Mouse (Mus musculus) liver, embryonic 12.5 days (tissue): ENCODE measurements around the gene Tjp3. TPM values are rescaled to one million over a fixed set of nuclear protein-coding genes. Genes with fewer than 3 reads are reported as not detected.

ENCODE experiments used
- ATAC-seq: fragments of 200-750 bp; cut with Nextera tagmentation; 2 replicates; pipeline ENCODE4 v1.8.0; 2017; ENCODE audit warnings: moderate number of reproducible peaks, mild to moderate bottlenecking, moderate library complexity
- H3K27ac ChIP-seq: fragments of 300-500 bp; sonication (generic); 2 replicates; pipeline ENCODE4 v1.5.1; 2016; ENCODE audit warnings: mild to moderate bottlenecking
- H3K27me3 ChIP-seq: fragments of 300-500 bp; sonication (generic); replicated peaks from 2 replicates; pipeline ENCODE4 v1.6.1; 2016; ENCODE audit warnings: mild to moderate bottlenecking, moderate library complexity
- H3K36me3 ChIP-seq: fragments of 300-500 bp; sonication (generic); 2 replicates; pipeline ENCODE4 v1.6.1; 2016; ENCODE audit warnings: mild to moderate bottlenecking, moderate library complexity
- H3K4me1 ChIP-seq: fragments of 300-500 bp; sonication (generic); 2 replicates; pipeline ENCODE4 v1.6.1; 2016
- H3K4me2 ChIP-seq: fragments of 300-500 bp; sonication (generic); 2 replicates; pipeline ENCODE4 v1.6.1; 2016; ENCODE audit warnings: mild to moderate bottlenecking, moderate library complexity
- H3K4me3 ChIP-seq: fragments of 300-500 bp; sonication (generic); 2 replicates; pipeline ENCODE4 v1.5.1; 2016; ENCODE audit warnings: mild to moderate bottlenecking, moderate library complexity
- H3K9ac ChIP-seq: fragments of 300-500 bp; sonication (generic); 2 replicates; pipeline ENCODE4 v1.6.1; 2016; ENCODE audit warnings: mild to moderate bottlenecking, moderate library complexity
- H3K9me3 ChIP-seq: fragments of 300-500 bp; sonication (generic); replicated peaks from 2 replicates; pipeline ENCODE4 v1.6.1; 2016; ENCODE audit warnings: mild to moderate bottlenecking, moderate library complexity
- WGBS: fragments of 180-500 bp; shearing (Covaris S2); methylation state at CpG from one replicate; pipeline ENCODE4 v1.1.7; 2016; ENCODE audit not compliant: insufficient replicate concordance; 5-methylcytosine and 5-hydroxymethylcytosine counted together
- polyA plus RNA-seq: library from polyadenylated mRNA; unstranded; fragments of >200 nt; fragmentation: Nextera tagmentation; extraction: Ambion mirVana; gene quantifications from 2 replicates; pipeline ENCODE4 v1.2.1, GENCODE M21; 2016

The Tjp3 gene
- 1.1 and 1.3 TPM in 2 replicates for polyA plus RNA-seq

- peaks cover 83% of the 10 kb centered on the region for H3K4me1 ChIP-seq
- no peak within 1 kb of the TSS; the same call in none of the 2 replicates for H3K4me3 ChIP-seq
- peak within 1 kb of the TSS; percentile 33 for H3K4me2 ChIP-seq
- peaks cover 29% of the 10 kb centered on the region for H3K27me3 ChIP-seq
- no peak for ATAC-seq
- 48% methylated on average over 9 of the region's 9 CpGs for whole genome bisulfite sequencing
- H3K9ac ChIP-seq: no peak within 1 kb of the TSS
- 0 out of 2 replicates have a peak within 1 kb of the TSS, but pooled peaks have one; percentile 25 for H3K27ac ChIP-seq
- no peaks in the 10 kb centered on the region for H3K9me3 ChIP-seq
- peaks cover 22% of the 10 kb centered on the region; the same call in 1 of the 2 replicates for H3K36me3 ChIP-seq
Observed at GRCm38 (mm10) chr10:81291511-81292104, at the start of gene Tjp3. Tjp3 (minus strand) TSS chr10:81291581.

- Histone ChIP-seq H3K4me1 (peaks cover 38% of the 10 kb centered on the region), H3K4me3 (no peak overlapping the region), H3K9me3 (no peaks in the 10 kb centered on the region), H3K27ac (no peak overlapping the region), H3K27me3 (peaks cover 77% of the 10 kb centered on the region), H3K4me2 (0 out of 2 replicates have a peak overlapping the region, but pooled peaks have one; percentile 10), H3K9ac (no peak overlapping the region), H3K36me3 (no peaks in the 10 kb centered on the region)
- peak; percentile 64; the same call in 1 of the 2 replicates for ATAC-seq
- WGBS: 37% methylated on average over 17 of the region's 17 CpGs
Observed at GRCm38 (mm10) chr10:81340551-81341332, 49.4 kb upstream of the Tjp3 start.

GRCm38 (mm10) chr10:81336558-81336957, 45.2 kb upstream of the Tjp3 start:
- WGBS: 81% methylated on average over 4 of the region's 4 CpGs
- no peak overlapping the region; the same call in 1 of the 2 replicates for H3K27ac ChIP-seq

GRCm38 (mm10) chr10:81335393-81336340, 44.3 kb upstream of the Tjp3 start:
- H3K36me3 ChIP-seq: peaks cover 5% of the 10 kb centered on the region; the same call in 1 of the 2 replicates
- ATAC-seq: no peak
- H3K4me2 ChIP-seq: no peak overlapping the region
- peaks cover 72% of the 10 kb centered on the region for H3K27me3 ChIP-seq
- peak overlapping the region; percentile 37 for H3K27ac ChIP-seq
- H3K9ac ChIP-seq: no peak overlapping the region
- WGBS: 59% methylated on average over 17 of the region's 19 CpGs
- H3K4me3 ChIP-seq: no peak overlapping the region
- H3K4me1 ChIP-seq: peaks cover 38% of the 10 kb centered on the region
- H3K9me3 ChIP-seq: no peaks in the 10 kb centered on the region

More at GRCm38 (mm10) chr10:81336558-81336957, 45.2 kb upstream of the Tjp3 start:
- Histone ChIP-seq H3K27me3 (peaks cover 73% of the 10 kb centered on the region), H3K9ac (no peak overlapping the region), H3K4me1 (peaks cover 44% of the 10 kb centered on the region), H3K4me2 (no peak overlapping the region), H3K36me3 (peaks cover 5% of the 10 kb centered on the region; the same call in 1 of the 2 replicates), H3K4me3 (no peak overlapping the region), H3K9me3 (no peaks in the 10 kb centered on the region)
- no peak for ATAC-seq

GRCm38 (mm10) chr10:81334324-81334723, 42.9 kb upstream of the Tjp3 start:
- WGBS: 71% methylated on average over 11 of the region's 11 CpGs
- Histone ChIP-seq H3K9ac (no peak overlapping the region), H3K36me3 (peaks cover 5% of the 10 kb centered on the region; the same call in 1 of the 2 replicates), H3K27me3 (peaks cover 79% of the 10 kb centered on the region), H3K4me1 (peaks cover 44% of the 10 kb centered on the region), H3K4me3 (no peak overlapping the region), H3K9me3 (no peaks in the 10 kb centered on the region), H3K27ac (no peak overlapping the region), H3K4me2 (no peak overlapping the region)
- no peak for ATAC-seq

GRCm38 (mm10) chr10:81332277-81332676, 40.9 kb upstream of the Tjp3 start:
- ATAC-seq: no peak
- no peak overlapping the region for H3K4me3 ChIP-seq

GRCm38 (mm10) chr10:81330007-81330406, 38.6 kb upstream of the Tjp3 start:
- H3K9me3 ChIP-seq: no peaks in the 10 kb centered on the region
- no peak overlapping the region for H3K4me3 ChIP-seq
- peaks cover 29% of the 10 kb centered on the region for H3K36me3 ChIP-seq
- H3K27me3 ChIP-seq: peaks cover 43% of the 10 kb centered on the region
- peak overlapping the region; percentile 2; the same call in 1 of the 2 replicates for H3K4me2 ChIP-seq
- no peak overlapping the region for H3K9ac ChIP-seq
- no peak for ATAC-seq
- peaks cover 69% of the 10 kb centered on the region for H3K4me1 ChIP-seq
- H3K27ac ChIP-seq: peak overlapping the region; percentile 68
- WGBS: 55% methylated on average over 4 of the region's 4 CpGs

More at GRCm38 (mm10) chr10:81332277-81332676, 40.9 kb upstream of the Tjp3 start:
- H3K4me1 ChIP-seq: peaks cover 64% of the 10 kb centered on the region
- H3K9me3 ChIP-seq: no peaks in the 10 kb centered on the region
- no peak overlapping the region for H3K27ac ChIP-seq
- peak overlapping the region; percentile 21 for H3K4me2 ChIP-seq
- H3K9ac ChIP-seq: no peak overlapping the region
- H3K36me3 ChIP-seq: peaks cover 6% of the 10 kb centered on the region
- WGBS: 29% methylated on average over 29 of the region's 29 CpGs
- peaks cover 63% of the 10 kb centered on the region for H3K27me3 ChIP-seq

- no peak for ATAC-seq
- no peaks in the 10 kb centered on the region for H3K9me3 ChIP-seq
- peak overlapping the region; percentile 35 for H3K4me2 ChIP-seq
- peaks cover 35% of the 10 kb centered on the region for H3K36me3 ChIP-seq
- peaks cover 64% of the 10 kb centered on the region for H3K4me1 ChIP-seq
- 0 out of 2 replicates have a peak overlapping the region, but pooled peaks have one; percentile 19 for H3K4me3 ChIP-seq
- peaks cover 37% of the 10 kb centered on the region for H3K27me3 ChIP-seq
- no peak overlapping the region; the same call in 1 of the 2 replicates for H3K9ac ChIP-seq
- H3K27ac ChIP-seq: peak overlapping the region; percentile 68
- 68% methylated on average over 10 of the region's 10 CpGs for WGBS
Observed at GRCm38 (mm10) chr10:81329194-81329975, 38.0 kb upstream of the Tjp3 start.

GRCm38 (mm10) chr10:81328386-81328785, 37.0 kb upstream of the Tjp3 start, which contains the start of gene Tbxa2r:
Tbxa2r (plus strand) TSS chr10:81328731.
- ATAC-seq: peak; percentile 45
- Histone ChIP-seq H3K4me3 (peak within 1 kb of the TSS; percentile 19), H3K36me3 (peaks cover 44% of the 10 kb centered on the region), H3K4me2 (peak within 1 kb of the TSS; percentile 35), H3K4me1 (peaks cover 64% of the 10 kb centered on the region), H3K27me3 (peaks cover 28% of the 10 kb centered on the region), H3K27ac (peak within 1 kb of the TSS; percentile 68), H3K9me3 (no peaks in the 10 kb centered on the region), H3K9ac (peak within 1 kb of the TSS; percentile 23; the same call in 1 of the 2 replicates)
- WGBS: 11% methylated on average over 10 of the region's 10 CpGs

- H3K9me3 ChIP-seq: no peaks in the 10 kb centered on the region
- 33% methylated on average over 2 of the region's 2 CpGs for WGBS
- peak overlapping the region; percentile 23; the same call in 1 of the 2 replicates for H3K9ac ChIP-seq
- peaks cover 68% of the 10 kb centered on the region for H3K4me1 ChIP-seq
- peak overlapping the region; percentile 68 for H3K27ac ChIP-seq
- H3K4me3 ChIP-seq: no peak overlapping the region
- H3K27me3 ChIP-seq: peaks cover 24% of the 10 kb centered on the region
- H3K36me3 ChIP-seq: peaks cover 45% of the 10 kb centered on the region
- peak overlapping the region; percentile 35 for H3K4me2 ChIP-seq
- peak; percentile 33 for ATAC-seq
Observed at GRCm38 (mm10) chr10:81327959-81328358, 36.6 kb upstream of the Tjp3 start.
